Mouse (Mus musculus): ENCODE results near the gene Prss50. TPM values are rescaled to one million over a fixed set of nuclear protein-coding genes. Genes with fewer than 3 reads are reported as not detected.
A peak's percentile ranks its signal among the peaks of the same experiment; 100 is the strongest.

Prss50 gene
- total RNA-seq, 1 experiment = 69.3 TPM

GRCm38 (mm10) chr9:110890026-110890783, 32.4 kb downstream of the Prss50 start:
- in situ Hi-C loops (cut with MboI; ENCODE audit: low sequenced_read_pairs in 2 of 2, unreplicated experiment in 2 of 2) = no loop called here
- Histone ChIP-seq H3K9ac (ENCODE audit: insufficient read depth, low read depth, low read length, poor library complexity, severe bottlenecking) (no peak overlapping the region), H3K4me1 (ENCODE audit: control insufficient read depth in 2 of 2, insufficient read depth in 2 of 2, low read length in 2 of 2, poor library complexity in 1 of 2) (peaks cover 2 to 28% of the 10 kb centered on the region in 2 experiments; a peak in 2 of 4 replicates), H3K4me3 (ENCODE audit: insufficient read depth in 1 of 2, low read depth in 1 of 2, low read length in 2 of 2, poor library complexity in 1 of 2, severe bottlenecking in 1 of 2) (peak overlapping the region in 1 of 2 experiments; percentile 21; a peak in 2 of 4 replicates), H3K9me3 (ENCODE audit: control insufficient read depth, insufficient read depth, low read depth, low read length) (no peaks in the 10 kb centered on the region), H3K27ac (ENCODE audit: insufficient read depth, low read depth, low read length, poor library complexity, severe bottlenecking) (no peak overlapping the region), H3K36me3 (ENCODE audit: control insufficient read depth, insufficient read depth, low read length, poor library complexity, severe bottlenecking) (peaks cover 16% of the 10 kb centered on the region; the same call in 1 of the 2 replicates)
- DNase-seq (ENCODE audit: low read depth, low spot score) = no peak
- no peak for TF ChIP-seq CHD2 (IDR thresholded peaks at IDR 0.05; ENCODE audit: low read depth, low read length)

GRCm38 (mm10) chr9:110891077-110891828, 33.5 kb downstream of the Prss50 start:
- H3K36me3 ChIP-seq (ENCODE audit: control insufficient read depth, insufficient read depth, low read length, poor library complexity, severe bottlenecking) = peaks cover 15% of the 10 kb centered on the region; the same call in 1 of the 2 replicates
- H3K4me1 ChIP-seq (ENCODE audit: control insufficient read depth in 2 of 2, insufficient read depth in 2 of 2, low read length in 2 of 2, poor library complexity in 1 of 2) = peaks cover 2 to 33% of the 10 kb centered on the region in 2 experiments; a peak in 2 of 4 replicates
- H3K9ac ChIP-seq (ENCODE audit: insufficient read depth, low read depth, low read length, poor library complexity, severe bottlenecking) = no peak overlapping the region
- in situ Hi-C loops (cut with MboI; ENCODE audit: low sequenced_read_pairs in 2 of 2, unreplicated experiment in 2 of 2) = no loop called here
- DNase-seq (ENCODE audit: low read depth, low spot score) = no peak
- no peak overlapping the region for H3K27ac ChIP-seq (ENCODE audit: insufficient read depth, low read depth, low read length, poor library complexity, severe bottlenecking)
- no peaks in the 10 kb centered on the region for H3K9me3 ChIP-seq (ENCODE audit: control insufficient read depth, insufficient read depth, low read depth, low read length)
- TF ChIP-seq ZNF384 (IDR thresholded peaks at IDR 0.05; ENCODE audit: low read depth, low read length) (no peak), CHD2 (IDR thresholded peaks at IDR 0.05; ENCODE audit: low read depth, low read length) (no peak)
- H3K4me3 ChIP-seq (ENCODE audit: insufficient read depth in 1 of 2, low read depth in 1 of 2, low read length in 2 of 2, poor library complexity in 1 of 2, severe bottlenecking in 1 of 2) = no peak overlapping the region

- Histone ChIP-seq H3K9me3 (ENCODE audit: control insufficient read depth, insufficient read depth, low read depth, low read length) (no peaks in the 10 kb centered on the region), H3K36me3 (ENCODE audit: control insufficient read depth, insufficient read depth, low read length, poor library complexity, severe bottlenecking) (peaks cover 14% of the 10 kb centered on the region; the same call in 1 of the 2 replicates), H3K4me3 (ENCODE audit: insufficient read depth in 1 of 2, low read depth in 1 of 2, low read length in 2 of 2, poor library complexity in 1 of 2, severe bottlenecking in 1 of 2) (no peak overlapping the region), H3K27ac (ENCODE audit: insufficient read depth, low read depth, low read length, poor library complexity, severe bottlenecking) (no peak overlapping the region), H3K4me1 (ENCODE audit: control insufficient read depth in 2 of 2, insufficient read depth in 2 of 2, low read length in 2 of 2, poor library complexity in 1 of 2) (peaks cover 2 to 32% of the 10 kb centered on the region in 2 experiments; a peak in 2 of 4 replicates), H3K9ac (ENCODE audit: insufficient read depth, low read depth, low read length, poor library complexity, severe bottlenecking) (no peak overlapping the region)
- TF ChIP-seq ZNF384 (IDR thresholded peaks at IDR 0.05; ENCODE audit: low read depth, low read length) (no peak), HCFC1 (IDR thresholded peaks at IDR 0.05; ENCODE audit: borderline replicate concordance, insufficient read depth, low read length) (no peak), ZC3H11A (IDR thresholded peaks at IDR 0.05; ENCODE audit: borderline replicate concordance, low read depth, low read length) (no peak), CHD2 (IDR thresholded peaks at IDR 0.05; ENCODE audit: low read depth, low read length) (no peak), MAFK (IDR thresholded peaks at IDR 0.05; ENCODE audit: insufficient read depth, low read depth, low read length) (no peak)
- DNase-seq (ENCODE audit: low read depth, low spot score) = no peak
- in situ Hi-C loops (cut with MboI; ENCODE audit: low sequenced_read_pairs in 2 of 2, unreplicated experiment in 2 of 2) = no loop called here
Observed at GRCm38 (mm10) chr9:110892552-110892951, 34.8 kb downstream of the Prss50 start.

- Histone ChIP-seq H3K4me1 (ENCODE audit: control insufficient read depth in 2 of 2, insufficient read depth in 2 of 2, low read length in 2 of 2, poor library complexity in 1 of 2) (peaks cover 2 to 25% of the 10 kb centered on the region in 2 experiments; a peak in 2 of 4 replicates), H3K27ac (ENCODE audit: insufficient read depth, low read depth, low read length, poor library complexity, severe bottlenecking) (no peak overlapping the region), H3K4me3 (ENCODE audit: insufficient read depth in 1 of 2, low read depth in 1 of 2, low read length in 2 of 2, poor library complexity in 1 of 2, severe bottlenecking in 1 of 2) (no peak overlapping the region), H3K9me3 (ENCODE audit: control insufficient read depth, insufficient read depth, low read depth, low read length) (no peaks in the 10 kb centered on the region), H3K36me3 (ENCODE audit: control insufficient read depth, insufficient read depth, low read length, poor library complexity, severe bottlenecking) (peaks cover 23% of the 10 kb centered on the region; the same call in 1 of the 2 replicates), H3K9ac (ENCODE audit: insufficient read depth, low read depth, low read length, poor library complexity, severe bottlenecking) (no peak overlapping the region)
- in situ Hi-C loops (cut with MboI; ENCODE audit: low sequenced_read_pairs in 2 of 2, unreplicated experiment in 2 of 2) = no loop called here
- no peak for TF ChIP-seq ZC3H11A (IDR thresholded peaks at IDR 0.05; ENCODE audit: borderline replicate concordance, low read depth, low read length)
- no peak for TF ChIP-seq HCFC1 (IDR thresholded peaks at IDR 0.05; ENCODE audit: borderline replicate concordance, insufficient read depth, low read length)
- TF ChIP-seq MAFK (IDR thresholded peaks at IDR 0.05; ENCODE audit: insufficient read depth, low read depth, low read length) = no peak
- no peak for TF ChIP-seq ZNF384 (IDR thresholded peaks at IDR 0.05; ENCODE audit: low read depth, low read length)
- no peak for TF ChIP-seq CHD2 (IDR thresholded peaks at IDR 0.05; ENCODE audit: low read depth, low read length)
- DNase-seq (ENCODE audit: low read depth, low spot score) = no peak
Observed at GRCm38 (mm10) chr9:110893429-110893828, 35.7 kb downstream of the Prss50 start.

All from ES-E14 (cell line).